Mouse (Mus musculus) olfactory bulb, adult 2 months (tissue): ENCODE results near the gene Gjc2. TPM values are rescaled to one million over a fixed set of nuclear protein-coding genes. Genes with fewer than 3 reads are reported as not detected.

Experiments used
- H3K27ac ChIP-seq: fragments of 200-500 bp; 2 replicates; pipeline ENCODE4 v1.5.1; 2012; ENCODE audit warnings: low read depth, low read length; ENCODE audit not compliant: insufficient read depth
- H3K4me1 ChIP-seq: fragments of 200-500 bp; 2 replicates; pipeline ENCODE4 v1.6.1; 2012; ENCODE audit warnings: low read length; ENCODE audit not compliant: control insufficient read depth, insufficient read depth
- H3K4me3 ChIP-seq: fragments of 200-500 bp; 2 replicates; pipeline ENCODE4 v1.5.1; 2012; ENCODE audit warnings: mild to moderate bottlenecking, low read depth, low read length, moderate library complexity; ENCODE audit not compliant: insufficient read depth
- CTCF ChIP-seq: fragments of 200-500 bp; IDR thresholded peaks from 2 replicates; pipeline ENCODE4 v1.5.1; 2012; ENCODE audit warnings: low read depth, mild to moderate bottlenecking, low read length, moderate library complexity; ENCODE audit not compliant: insufficient read depth
- POLR2A ChIP-seq: fragments of 200-500 bp; IDR thresholded peaks from 2 replicates; pipeline ENCODE4 v1.6.1; 2012; ENCODE audit warnings: mild to moderate bottlenecking, low read depth, low read length, moderate library complexity; ENCODE audit not compliant: insufficient read depth
- WGBS: fragments of 180-500 bp; shearing (Covaris S2); methylation state at CpG from one replicate; pipeline ENCODE4 v1.1.7; 2018; 5-methylcytosine and 5-hydroxymethylcytosine counted together
- polyA plus RNA-seq: library from polyadenylated mRNA; stranded (reverse); fragments of >200 nt; gene quantifications from 2 replicates; pipeline ENCODE4 v1.2.4, GENCODE M21; 2012; ENCODE audit warnings: low replicate concordance; ENCODE audit not compliant: missing spikeins, insufficient read depth, insufficient read length

The Gjc2 gene
- polyA plus RNA-seq, 1 experiment: not detected

DNA sequence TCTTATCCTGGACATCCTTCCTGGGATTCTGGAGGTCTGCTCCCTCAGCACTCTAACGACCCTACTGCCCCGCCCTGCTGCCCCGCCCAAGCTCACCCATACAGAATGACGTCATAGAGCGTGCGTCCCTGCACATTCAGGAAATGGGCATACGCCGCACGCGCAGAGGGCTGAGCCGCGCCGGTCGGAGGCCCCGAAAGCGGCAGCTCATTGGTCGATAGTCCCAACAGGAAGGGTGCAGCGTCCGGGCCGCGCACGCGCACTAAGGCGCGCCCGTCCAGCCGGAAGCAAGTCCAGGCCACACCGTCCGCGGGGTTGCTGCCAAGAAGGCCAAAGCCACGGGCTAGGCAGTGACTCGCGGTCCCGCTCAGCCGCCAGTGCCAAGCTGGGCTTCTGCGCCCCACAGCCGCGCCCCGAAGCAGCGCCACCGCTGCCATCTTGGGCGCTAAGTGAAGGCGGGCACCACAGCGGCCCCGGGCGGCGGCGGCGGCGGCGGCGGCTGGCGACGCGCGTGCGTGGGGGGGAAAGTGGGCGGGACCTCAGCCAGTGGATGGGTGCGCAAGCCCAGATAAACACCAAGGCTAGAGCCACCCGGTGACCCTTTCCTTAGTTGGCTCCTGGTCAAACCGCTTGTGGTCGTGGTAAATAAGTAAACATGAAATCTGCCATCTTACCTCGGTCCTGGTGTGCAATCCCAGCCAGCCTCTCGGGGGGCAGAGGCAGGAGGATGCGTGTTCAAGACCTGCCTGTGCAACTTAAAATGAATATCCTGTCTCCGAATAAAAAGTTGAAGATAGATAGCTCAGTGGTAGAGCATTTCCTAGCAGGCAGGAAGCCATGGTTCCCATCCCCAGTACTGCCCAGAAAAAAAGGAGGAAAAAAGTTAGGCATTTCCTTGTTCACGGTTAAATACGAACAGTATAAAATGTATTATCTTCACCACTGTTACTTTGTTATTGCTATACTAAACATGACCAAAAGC is 19.5 kb downstream of the Gjc2 start, which contains the start of gene Iba57:
TSS of gene Iba57 (minus strand) at position 485 of the 982 bp plus-strand sequence.
- Histone ChIP-seq H3K4me1 (peaks cover 10% of the 10 kb centered on the region; the same call in 1 of the 2 replicates), H3K27ac (peak within 1 kb of the TSS; percentile 97), H3K4me3 (peak within 1 kb of the TSS; percentile 79)
- 3% methylated on average over 68 of the region's 68 CpGs for WGBS
- 0 out of 2 replicates have a peak, but pooled peaks have one; percentile 28 for TF ChIP-seq CTCF
- TF ChIP-seq POLR2A: peak; percentile 94

GRCm38 (mm10) chr11:59162443-59163254 is 20.4 kb downstream of the Gjc2 start:
- H3K27ac ChIP-seq: peak overlapping the region; percentile 16; the same call in 1 of the 2 replicates
- 49% methylated on average over 9 of the region's 9 CpGs for WGBS
- TF ChIP-seq POLR2A: no peak
- TF ChIP-seq CTCF: no peak

DNA sequence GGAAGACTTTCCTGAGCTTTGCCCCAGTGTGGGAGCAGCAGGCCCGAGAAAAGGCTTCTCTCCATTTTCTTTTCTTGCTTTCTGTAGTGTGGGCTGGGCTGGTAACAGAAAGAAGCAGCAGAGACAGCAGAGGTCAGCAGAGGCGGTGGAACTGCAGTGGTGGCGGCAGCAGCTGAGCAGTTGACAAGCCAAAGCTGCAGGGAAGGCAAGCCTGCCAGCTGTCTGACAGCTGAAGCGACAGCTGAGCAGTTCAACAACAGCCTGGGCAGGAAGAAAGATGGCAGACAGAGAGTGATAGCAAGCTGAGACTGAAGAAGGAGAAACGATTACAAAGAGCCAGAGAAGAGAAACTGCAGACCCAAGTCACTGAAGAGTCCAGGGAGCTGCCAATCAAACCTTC is 21.6 kb downstream of the Gjc2 start:
- H3K27ac ChIP-seq: no peak overlapping the region
- 63% methylated on average over 5 of the region's 5 CpGs for WGBS
- no peak overlapping the region for H3K4me3 ChIP-seq
- TF ChIP-seq CTCF (no peak), POLR2A (no peak)
- H3K4me1 ChIP-seq: peaks cover 10% of the 10 kb centered on the region; the same call in 1 of the 2 replicates

More at GRCm38 (mm10) chr11:59162443-59163254, 20.4 kb downstream of the Gjc2 start:
- peaks cover 10% of the 10 kb centered on the region; the same call in 1 of the 2 replicates for H3K4me1 ChIP-seq
- peak overlapping the region; percentile 79 for H3K4me3 ChIP-seq

GRCm38 (mm10) chr11:59159558-59159957 is 23.5 kb downstream of the Gjc2 start:
- H3K4me3 ChIP-seq: no peak overlapping the region
- H3K27ac ChIP-seq: no peak overlapping the region
- TF ChIP-seq CTCF (no peak), POLR2A (no peak)
- 91% methylated on average over 4 of the region's 4 CpGs for WGBS
- H3K4me1 ChIP-seq: peaks cover 10% of the 10 kb centered on the region; the same call in 1 of the 2 replicates

GRCm38 (mm10) chr11:59159099-59159498 is 23.9 kb downstream of the Gjc2 start:
- 92% methylated on average over 13 of the region's 13 CpGs for WGBS
- no peak overlapping the region for H3K27ac ChIP-seq

GRCm38 (mm10) chr11:59155900-59156299 is 27.1 kb downstream of the Gjc2 start:
- 83% methylated on average over 5 of the region's 5 CpGs for WGBS
- no peaks in the 10 kb centered on the region for H3K4me1 ChIP-seq
- TF ChIP-seq CTCF: no peak
- TF ChIP-seq POLR2A: no peak
- H3K4me3 ChIP-seq: no peak overlapping the region
- no peak overlapping the region for H3K27ac ChIP-seq

More at GRCm38 (mm10) chr11:59159099-59159498, 23.9 kb downstream of the Gjc2 start:
- no peak overlapping the region for H3K4me3 ChIP-seq
- H3K4me1 ChIP-seq: peaks cover 8% of the 10 kb centered on the region; the same call in 1 of the 2 replicates
- no peak for TF ChIP-seq POLR2A

DNA sequence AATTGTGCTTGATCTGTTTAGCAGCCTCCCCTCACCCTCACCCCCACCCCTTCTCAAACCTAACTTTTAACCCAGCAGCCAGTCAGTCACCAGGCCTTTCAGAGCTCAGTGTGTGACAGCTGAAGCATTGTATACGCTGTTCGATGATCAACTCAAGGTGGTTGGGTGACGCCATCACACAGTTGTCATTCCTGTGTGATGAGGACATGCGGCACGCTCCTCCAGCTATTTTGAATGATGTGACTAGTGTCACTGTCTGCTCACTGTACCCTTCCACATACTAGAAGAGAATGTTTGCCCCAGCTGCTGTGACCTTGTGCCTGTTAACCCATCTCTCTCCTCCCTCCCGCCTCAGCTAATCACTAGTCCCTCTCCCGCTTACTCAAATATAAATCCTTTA is 28.8 kb downstream of the Gjc2 start:
- TF ChIP-seq POLR2A: no peak
- TF ChIP-seq CTCF: no peak
- Histone ChIP-seq H3K4me1 (no peaks in the 10 kb centered on the region), H3K27ac (no peak overlapping the region), H3K4me3 (no peak overlapping the region)
- 92% methylated on average over 7 of the region's 7 CpGs for WGBS

DNA sequence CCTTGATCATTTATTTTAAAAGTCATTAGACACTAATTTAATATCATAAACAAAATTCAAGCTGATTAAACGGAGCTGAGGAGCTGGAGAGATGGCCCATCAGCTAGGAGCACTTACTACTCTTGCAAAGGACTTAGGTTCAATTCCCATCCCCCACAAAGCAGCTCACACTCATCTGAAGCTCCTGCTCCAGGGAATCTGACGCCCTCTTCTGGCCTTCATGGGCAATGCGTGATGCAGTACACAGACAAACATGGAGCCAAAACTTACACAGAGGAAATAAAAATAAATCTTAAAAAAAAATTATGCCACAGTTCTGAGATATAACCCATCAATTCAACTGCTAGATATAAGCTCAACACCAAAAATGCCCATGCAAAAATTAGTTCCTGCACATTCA is 31.3 kb downstream of the Gjc2 start:
- no peak for TF ChIP-seq POLR2A
- TF ChIP-seq CTCF: no peak
- WGBS: 37% methylated on average over 3 of the region's 3 CpGs
- H3K27ac ChIP-seq: no peak overlapping the region
- no peak overlapping the region for H3K4me3 ChIP-seq
- H3K4me1 ChIP-seq: no peaks in the 10 kb centered on the region

GRCm38 (mm10) chr11:59149302-59149701 is 33.7 kb downstream of the Gjc2 start:
- 75% methylated on average over 3 of the region's 3 CpGs for WGBS
- Histone ChIP-seq H3K27ac (no peak overlapping the region), H3K4me3 (no peak overlapping the region), H3K4me1 (no peaks in the 10 kb centered on the region)
- TF ChIP-seq CTCF (no peak), POLR2A (no peak)
